Mouse (Mus musculus): ENCODE measurements at regions not wholly inside any gene's neighbourhood (a gene's known extent, or its start where the extent isn't known, plus 50 kb on each side); places are given as distances from the start of the nearest gene placed in this dataset.

GRCm38 (mm10) chr16:8351424-8351823 lies 73.5 kb downstream of the Tmem114 start:
- no peak for DNase-seq (ENCODE audit: low read depth)

- no peak for DNase-seq (ENCODE audit: low read depth)
Observed at GRCm38 (mm10) chr16:8349148-8349547, 75.8 kb downstream of the Tmem114 start.

DNA sequence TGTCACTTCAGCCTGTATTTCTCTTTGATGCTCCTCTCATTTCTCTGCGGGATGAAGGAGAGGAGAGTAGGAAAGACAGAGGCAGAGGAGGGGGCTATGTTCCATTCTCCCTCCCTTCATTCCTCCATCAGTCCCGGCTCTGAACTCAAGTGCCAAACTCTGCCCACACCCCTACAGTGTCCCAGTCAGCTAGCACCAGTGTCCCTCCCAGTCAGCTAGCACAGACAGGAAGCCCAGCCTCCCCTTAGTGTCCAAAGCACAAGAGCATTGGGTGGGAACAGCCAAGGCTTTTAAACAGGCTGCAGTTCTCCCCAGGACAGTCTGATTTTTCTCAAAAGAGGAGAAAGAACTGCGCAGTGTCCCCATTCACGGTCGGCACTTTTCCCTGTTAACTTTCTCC lies 76.3 kb downstream of the Tmem114 start:
- DNase-seq (ENCODE audit: low read depth), result no peak

DNA sequence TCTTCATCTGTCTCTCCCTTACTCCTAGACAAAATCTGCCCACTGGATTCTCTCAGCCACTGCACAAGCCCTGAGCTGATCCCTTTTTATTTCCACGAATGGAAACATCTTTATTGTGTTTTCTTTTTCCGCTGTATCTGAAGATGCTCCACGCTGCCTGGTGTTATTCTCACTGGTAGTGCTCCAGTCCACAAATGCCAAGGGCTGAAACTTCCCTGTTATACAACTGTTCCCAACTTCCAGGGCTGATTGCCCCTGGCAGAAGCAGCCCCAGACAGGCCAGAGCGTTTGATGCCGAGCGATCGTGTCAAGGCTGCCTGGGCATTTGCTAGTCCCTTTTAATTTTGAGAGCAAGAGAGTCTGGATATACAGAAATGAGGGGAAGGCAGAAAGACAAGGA lies 79.7 kb downstream of the Tmem114 start:
- DNase-seq (ENCODE audit: low read depth), result no peak

- no peak for DNase-seq (ENCODE audit: low read depth)
Observed at GRCm38 (mm10) chr16:8333081-8333710, 91.7 kb downstream of the Tmem114 start.

DNA sequence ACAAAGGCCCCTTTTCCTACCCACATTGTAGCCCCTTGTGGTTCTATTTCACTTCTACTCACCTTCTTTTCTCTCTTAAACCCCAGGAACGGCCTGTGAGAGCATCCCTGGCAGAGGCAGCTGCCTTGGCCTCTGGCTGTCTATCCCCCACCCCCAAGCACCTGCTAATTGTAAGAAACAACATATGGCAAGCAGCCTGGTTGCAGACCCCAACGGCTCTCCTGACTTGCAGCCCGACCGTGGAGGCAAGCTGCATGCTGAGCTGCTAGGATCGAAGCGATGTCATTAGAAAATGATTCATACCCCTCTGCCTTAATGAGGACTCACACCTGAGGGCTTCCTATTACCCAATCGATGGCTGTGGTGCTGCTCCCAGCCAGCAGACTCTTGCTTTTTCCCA lies 112.9 kb downstream of the Tmem114 start:
- DNase-seq (ENCODE audit: low read depth), result no peak

DNA sequence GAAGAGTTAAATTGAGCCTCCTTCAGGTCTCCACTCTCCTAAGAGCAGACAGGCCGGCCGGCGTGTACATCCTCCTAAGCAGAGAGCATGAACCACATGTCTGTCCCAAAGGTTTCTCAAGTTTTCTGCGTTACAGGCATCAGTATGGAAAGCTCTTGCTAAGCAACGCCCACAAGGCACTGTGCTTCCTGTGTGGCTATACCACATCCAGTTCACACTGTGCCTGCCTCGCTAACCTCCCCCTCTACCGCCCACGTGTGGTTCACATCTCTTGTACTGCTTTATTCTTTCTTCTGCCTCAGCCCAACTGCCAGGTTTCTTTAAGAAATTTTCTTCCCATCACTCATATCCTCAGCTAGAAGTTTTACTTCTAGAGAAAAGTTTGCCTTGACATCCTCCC lies 118.5 kb downstream of the Tmem114 start:
- DNase-seq (ENCODE audit: low read depth), result peak; percentile 79

Measured in naive thymus-derived CD4-positive, alpha-beta T cell, adult 2 months (primary cell).